Mouse (Mus musculus) liver, postnatal 0 days (tissue): ENCODE measurements around the gene 4932438H23Rik. TPM values are rescaled to one million over a fixed set of nuclear protein-coding genes. Genes with fewer than 3 reads are reported as not detected.
"Not testable (repeated sequence)": the region's sequence is repeated elsewhere in the genome, so short reads cannot be mapped to it uniquely, and the experiment has no call there.

Experiments used
- ATAC-seq: fragments of 200-750 bp; cut with Nextera tagmentation; 2 replicates; pipeline ENCODE4 v1.8.0; 2017; ENCODE audit warnings: mild to moderate bottlenecking, moderate library complexity
- DNase-seq: peaks from one replicate; pipeline ENCODE4 v3.0.0-alpha.2; 2016
- H3K27ac ChIP-seq: fragments of 300-500 bp; sonication (generic); 2 replicates; pipeline ENCODE4 v1.5.1; 2014; ENCODE audit warnings: antibody characterized with exemption, moderate library complexity, mild to moderate bottlenecking, low read depth
- H3K27me3 ChIP-seq: fragments of 300-500 bp; sonication (generic); 2 replicates; pipeline ENCODE4 v1.6.1; 2014; ENCODE audit warnings: low read length, control low read depth, mixed read lengths; ENCODE audit not compliant: insufficient read depth
- H3K36me3 ChIP-seq: fragments of 300-500 bp; sonication (generic); replicated peaks from 2 replicates; pipeline ENCODE4 v1.6.1; 2014; ENCODE audit warnings: mild to moderate bottlenecking, control low read depth, low read length, moderate library complexity, mixed read lengths; ENCODE audit not compliant: insufficient read depth
- H3K4me1 ChIP-seq: fragments of 300-500 bp; sonication (generic); 2 replicates; pipeline ENCODE4 v1.6.1; 2014; ENCODE audit warnings: antibody characterized with exemption, mild to moderate bottlenecking, control low read depth; ENCODE audit not compliant: insufficient read depth
- H3K4me2 ChIP-seq: fragments of 300-500 bp; sonication (generic); 2 replicates; pipeline ENCODE4 v1.6.1; 2014; ENCODE audit warnings: low read depth, mild to moderate bottlenecking, low read length, moderate library complexity, mixed read lengths
- H3K4me3 ChIP-seq: fragments of 300-500 bp; sonication (generic); 2 replicates; pipeline ENCODE4 v1.5.1; 2014; ENCODE audit warnings: low read depth, low read length
- H3K9ac ChIP-seq: fragments of 300-500 bp; sonication (generic); replicated peaks from 2 replicates; pipeline ENCODE4 v1.6.1; 2014; ENCODE audit warnings: mild to moderate bottlenecking, moderate library complexity
- H3K9me3 ChIP-seq: fragments of 300-500 bp; sonication (generic); 2 replicates; pipeline ENCODE4 v1.6.1; 2016; ENCODE audit warnings: mild to moderate bottlenecking, control low read depth, low read length, mixed read lengths
- CTCF ChIP-seq: sonication (generic); IDR thresholded peaks from 2 replicates; pipeline ENCODE4 v1.5.1; 2016; ENCODE audit warnings: antibody characterized with exemption, low read depth
- EP300 ChIP-seq: IDR thresholded peaks from 2 replicates; pipeline ENCODE4 v1.6.1; 2016; ENCODE audit warnings: antibody characterized with exemption, low read depth, mild to moderate bottlenecking
- WGBS: fragments of 180-500 bp; shearing (Covaris S2); extraction: QIAGEN DNeasy Blood & Tissue Kit; methylation state at CpG from one replicate; pipeline ENCODE4 v1.1.7; 2014; ENCODE audit not compliant: insufficient replicate concordance; 5-methylcytosine and 5-hydroxymethylcytosine counted together
- polyA plus RNA-seq: library from polyadenylated mRNA; unstranded; fragments of >200 nt; fragmentation: Nextera tagmentation; extraction: Ambion mirVana; gene quantifications from 2 replicates; pipeline ENCODE4 v1.2.1, GENCODE M21; 2015

4932438H23Rik gene
- polyA plus RNA-seq, 1 experiment from 2014 or later, result not detected

DNA sequence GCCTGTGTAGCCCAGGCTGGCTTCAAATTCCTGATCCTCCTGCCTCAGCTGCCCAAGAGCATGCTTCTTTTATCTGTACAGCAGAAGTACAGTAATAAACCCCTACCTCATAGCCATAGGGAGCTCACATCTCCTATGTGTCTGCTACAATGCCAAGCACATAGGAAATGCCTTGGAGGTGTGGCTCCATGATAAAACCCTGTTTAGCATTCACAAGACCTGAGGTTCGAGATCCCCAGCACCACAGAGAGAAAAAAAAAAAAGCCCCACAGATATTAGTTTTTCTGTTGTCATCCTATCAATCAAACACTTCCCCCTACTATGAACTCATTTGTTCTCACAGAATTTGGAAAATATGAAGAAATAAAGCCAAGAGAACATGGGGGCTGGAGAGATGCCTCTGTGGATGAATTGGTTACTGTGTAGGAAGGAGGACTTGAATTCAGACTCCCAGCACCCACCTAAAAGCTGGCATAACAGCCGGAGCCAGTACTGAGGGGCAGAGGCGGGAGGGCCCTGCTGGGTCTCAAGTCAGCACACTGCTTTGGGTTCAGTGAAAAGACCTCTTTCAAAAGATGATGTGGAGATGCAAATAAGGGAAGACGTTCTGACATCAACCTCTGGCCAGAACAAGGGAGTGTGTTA is 11.8 kb downstream of the 4932438H23Rik start:
- TF ChIP-seq EP300, result no peak
- H3K9me3 ChIP-seq, result no peaks in the 10 kb centered on the region
- WGBS, result 67% methylated on average over 4 of the region's 4 CpGs
- H3K36me3 ChIP-seq, result no peaks in the 10 kb centered on the region
- H3K27me3 ChIP-seq, result no peaks in the 10 kb centered on the region
- no peak overlapping the region for H3K4me3 ChIP-seq
- H3K4me2 ChIP-seq, result no peak overlapping the region
- no peak overlapping the region for H3K9ac ChIP-seq
- ATAC-seq (no peak), DNase-seq (no peak)
- peak overlapping the region; percentile 2; the same call in 1 of the 2 replicates for H3K27ac ChIP-seq
- H3K4me1 ChIP-seq, result peaks cover 12% of the 10 kb centered on the region

DNA sequence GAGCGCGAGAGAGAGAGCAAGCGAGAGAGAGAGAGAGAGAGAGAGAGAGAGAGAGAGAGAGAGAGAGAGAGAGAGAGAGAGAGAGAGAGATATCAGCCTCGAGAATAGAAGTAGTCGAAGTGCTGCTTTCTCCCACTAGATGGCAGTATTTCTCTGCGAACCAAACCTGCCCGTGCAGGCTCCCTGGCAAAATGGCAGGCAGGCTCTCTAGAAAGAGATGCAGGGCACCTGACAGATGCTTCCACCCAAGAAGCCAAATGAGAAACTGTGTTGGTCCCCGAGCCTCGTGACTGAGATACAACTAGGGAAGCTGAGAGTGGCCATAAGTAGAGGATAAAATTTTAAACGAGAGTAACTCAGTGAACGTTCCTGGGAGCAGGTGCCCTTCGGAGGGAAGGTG is 13.4 kb downstream of the 4932438H23Rik start:
- no peak overlapping the region for H3K9ac ChIP-seq
- no peaks in the 10 kb centered on the region for H3K9me3 ChIP-seq
- peak; percentile 76 for DNase-seq
- no peak overlapping the region for H3K4me3 ChIP-seq
- TF ChIP-seq EP300 (no peak), CTCF (peak; percentile 89)
- no peak overlapping the region for H3K27ac ChIP-seq
- no peaks in the 10 kb centered on the region for H3K36me3 ChIP-seq
- 26% methylated on average over 10 of the region's 12 CpGs for WGBS
- no peaks in the 10 kb centered on the region for H3K27me3 ChIP-seq
- no peak overlapping the region for H3K4me2 ChIP-seq
- ATAC-seq, result peak; percentile 61; the same call in 1 of the 2 replicates
- H3K4me1 ChIP-seq, result peaks cover 3% of the 10 kb centered on the region; the same call in 1 of the 2 replicates

DNA sequence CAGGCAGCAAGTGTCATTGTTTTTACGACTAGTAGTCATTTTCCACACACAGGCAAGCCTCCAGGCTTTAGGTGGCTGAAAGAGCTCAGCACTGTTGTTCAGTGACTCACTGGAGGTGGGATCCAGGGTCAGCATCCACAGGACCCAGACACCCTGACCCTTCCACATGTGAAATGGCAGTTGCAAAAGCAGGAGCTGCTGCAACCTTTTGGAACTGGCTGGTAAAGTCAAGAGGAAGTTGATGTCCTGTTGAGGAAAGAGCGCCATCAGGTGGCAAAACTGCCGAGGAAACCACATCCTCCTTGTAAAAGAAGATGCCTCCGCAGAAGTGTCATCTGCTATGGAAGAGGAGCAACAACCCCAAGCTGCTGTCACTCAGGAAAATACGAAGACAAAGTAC is 18.7 kb downstream of the 4932438H23Rik start:
- no peak for TF ChIP-seq EP300
- TF ChIP-seq CTCF, result peak; percentile 59
- Histone ChIP-seq H3K4me2 (no peak overlapping the region), H3K4me3 (no peak overlapping the region), H3K9ac (no peak overlapping the region), H3K27ac (no peak overlapping the region), H3K9me3 (no peaks in the 10 kb centered on the region), H3K36me3 (no peaks in the 10 kb centered on the region), H3K4me1 (no peaks in the 10 kb centered on the region), H3K27me3 (no peaks in the 10 kb centered on the region)
- DNase-seq (peak; percentile 61), ATAC-seq (no peak)
- 58% methylated on average over 5 of the region's 5 CpGs for WGBS

DNA sequence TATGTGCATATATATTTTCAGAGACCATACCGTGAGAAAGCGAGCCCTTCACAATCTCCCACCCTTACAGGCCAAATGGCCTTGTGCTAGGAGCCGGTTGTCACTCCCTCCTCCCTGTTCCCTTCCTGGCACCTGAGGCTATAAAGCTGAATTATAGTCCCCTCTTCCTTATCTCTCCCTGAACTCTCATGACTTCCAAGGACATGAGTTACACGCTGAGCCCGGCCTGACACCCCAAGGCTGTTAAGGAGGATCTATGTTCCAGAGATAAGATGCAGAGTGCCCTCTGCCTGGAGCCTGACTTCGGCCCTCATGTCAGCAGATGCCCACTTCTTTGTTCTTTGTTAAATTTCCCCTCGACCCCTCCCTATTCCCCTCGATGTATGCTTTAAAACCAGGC is 19.5 kb downstream of the 4932438H23Rik start:
- not testable (repeated sequence) for H3K4me2 ChIP-seq, DNase-seq, H3K27ac ChIP-seq, H3K9me3 ChIP-seq, H3K36me3 ChIP-seq, H3K4me3 ChIP-seq, H3K4me1 ChIP-seq, H3K9ac ChIP-seq, H3K27me3 ChIP-seq, ATAC-seq
- WGBS, result 86% methylated on average over 8 of the region's 8 CpGs

DNA sequence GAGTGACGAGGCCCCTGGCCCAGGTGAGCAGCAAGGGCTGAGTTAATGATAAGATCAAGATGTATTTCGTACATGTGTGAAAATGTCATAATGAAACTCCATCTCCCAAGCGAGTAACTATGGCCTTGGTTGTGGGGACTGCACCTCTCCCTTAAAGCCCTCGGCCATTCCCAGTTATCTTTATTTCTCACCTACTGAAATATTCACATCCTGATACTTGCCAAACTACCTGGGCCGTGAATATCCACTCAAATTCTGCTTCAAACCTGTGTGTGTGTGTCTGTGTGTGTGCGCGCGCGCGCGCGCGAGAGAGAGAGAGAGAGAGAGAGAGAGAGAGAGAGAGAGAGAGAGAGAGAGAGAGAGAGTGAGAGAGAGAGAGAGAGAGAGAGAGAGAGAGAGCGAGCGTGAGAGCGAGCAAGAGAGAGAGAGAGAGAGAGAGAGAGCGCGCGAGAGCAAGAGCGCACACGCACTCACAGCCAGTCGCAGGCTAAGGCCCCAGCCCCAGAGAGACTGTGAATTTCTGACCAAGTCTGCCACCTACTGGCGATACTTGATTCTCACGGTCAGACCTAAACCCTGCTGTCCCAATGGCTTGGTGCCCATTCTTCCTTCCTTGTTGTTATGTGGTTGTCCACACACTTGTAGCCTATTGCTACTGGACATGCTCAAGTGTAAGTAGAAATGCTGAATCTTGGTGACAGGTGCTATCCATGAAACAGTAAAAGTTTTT is 21.6 kb downstream of the 4932438H23Rik start:
- no peak overlapping the region for H3K4me3 ChIP-seq
- no peaks in the 10 kb centered on the region for H3K9me3 ChIP-seq
- 39% methylated on average over 24 of the region's 24 CpGs for WGBS
- H3K36me3 ChIP-seq, result no peaks in the 10 kb centered on the region
- H3K27ac ChIP-seq, result no peak overlapping the region
- DNase-seq, result peak; percentile 87
- no peaks in the 10 kb centered on the region for H3K27me3 ChIP-seq
- TF ChIP-seq EP300, result no peak
- TF ChIP-seq CTCF, result peak; percentile 92
- ATAC-seq, result peak; percentile 97
- peak overlapping the region; percentile 36; the same call in 1 of the 2 replicates for H3K4me2 ChIP-seq
- no peaks in the 10 kb centered on the region for H3K4me1 ChIP-seq
- H3K9ac ChIP-seq, result no peak overlapping the region

DNA sequence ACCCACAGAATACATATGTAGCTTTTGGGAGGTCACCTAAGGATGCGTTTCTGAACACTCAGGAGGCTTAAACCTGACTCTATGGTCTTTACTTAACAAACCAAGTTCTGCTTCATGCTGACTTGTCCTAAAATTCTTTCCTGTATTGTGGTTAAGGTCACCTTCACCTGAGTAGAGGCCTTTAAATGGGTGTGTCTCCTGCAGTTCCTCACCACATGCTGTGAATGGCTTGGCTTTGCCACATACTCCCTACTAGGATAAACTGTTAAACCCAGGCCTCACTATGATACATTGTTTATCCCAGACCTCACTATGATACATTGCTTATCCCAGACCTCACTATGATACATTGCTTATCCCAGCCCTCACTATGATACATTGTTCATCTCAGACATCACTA is 22.7 kb downstream of the 4932438H23Rik start:
- no peak overlapping the region for H3K27ac ChIP-seq
- ATAC-seq (no peak), DNase-seq (no peak)
- no peaks in the 10 kb centered on the region for H3K36me3 ChIP-seq
- no peaks in the 10 kb centered on the region for H3K9me3 ChIP-seq
- no peaks in the 10 kb centered on the region for H3K27me3 ChIP-seq
- H3K4me2 ChIP-seq, result no peak overlapping the region
- WGBS, result 70% methylated on average over 1 of the region's 1 CpGs
- H3K4me1 ChIP-seq, result no peaks in the 10 kb centered on the region
- no peak for TF ChIP-seq EP300
- no peak for TF ChIP-seq CTCF
- no peak overlapping the region for H3K9ac ChIP-seq
- H3K4me3 ChIP-seq, result no peak overlapping the region
